Mouse (Mus musculus) G1E-ER4 (cell line): ENCODE results near the gene Cbr4. TPM values are rescaled to one million over a fixed set of nuclear protein-coding genes. Genes with fewer than 3 reads are reported as not detected.

Experiments used
- GATA1 ChIP-seq: IDR thresholded peaks from one replicate; pipeline ENCODE4 v1.8.0; 2012; ENCODE audit warnings: low read length, inconsistent platforms
- polyA plus RNA-seq: library from polyadenylated mRNA; stranded (reverse); fragments of >175 nt; gene quantifications from 2 replicates; pipeline ENCODE4 v1.2.3, GENCODE M21; 2012

Gene Cbr4
- polyA plus RNA-seq, 1 experiment: 5.7 TPM

- TF ChIP-seq GATA1: no peak
Measured at GRCm38 (mm10) chr8:61478150-61478549, 9.4 kb upstream of the Cbr4 start.

GRCm38 (mm10) chr8:61478793-61479192 is 8.7 kb upstream of the Cbr4 start:
- no peak for TF ChIP-seq GATA1

GRCm38 (mm10) chr8:61479506-61480214 is 7.9 kb upstream of the Cbr4 start:
- TF ChIP-seq GATA1: no peak

- TF ChIP-seq GATA1: no peak
Measured at GRCm38 (mm10) chr8:61480260-61480967, 7.1 kb upstream of the Cbr4 start.

- no peak for TF ChIP-seq GATA1
Measured at GRCm38 (mm10) chr8:61486923-61487529, 508 bp upstream of the Cbr4 start.

- TF ChIP-seq GATA1: no peak
Measured at GRCm38 (mm10) chr8:61488631-61489030, 1.1 kb downstream of the Cbr4 start.

GRCm38 (mm10) chr8:61497110-61497509 is 9.6 kb downstream of the Cbr4 start:
- TF ChIP-seq GATA1: no peak

- no peak for TF ChIP-seq GATA1
Measured at GRCm38 (mm10) chr8:61499035-61499434, 11.5 kb downstream of the Cbr4 start.

GRCm38 (mm10) chr8:61500914-61501313 is 13.4 kb downstream of the Cbr4 start:
- TF ChIP-seq GATA1: no peak

- TF ChIP-seq GATA1: no peak
Measured at GRCm38 (mm10) chr8:61502277-61502676, 14.7 kb downstream of the Cbr4 start.

- no peak for TF ChIP-seq GATA1
Measured at GRCm38 (mm10) chr8:61515110-61515930, 27.8 kb downstream of the Cbr4 start.

GRCm38 (mm10) chr8:61515931-61516744 is 28.6 kb downstream of the Cbr4 start:
- no peak for TF ChIP-seq GATA1

GRCm38 (mm10) chr8:61516745-61517501 is 29.4 kb downstream of the Cbr4 start:
- TF ChIP-seq GATA1: no peak
